ENCODE assay signal across 8 mouse cellular contexts in the genomic region with DNA sequence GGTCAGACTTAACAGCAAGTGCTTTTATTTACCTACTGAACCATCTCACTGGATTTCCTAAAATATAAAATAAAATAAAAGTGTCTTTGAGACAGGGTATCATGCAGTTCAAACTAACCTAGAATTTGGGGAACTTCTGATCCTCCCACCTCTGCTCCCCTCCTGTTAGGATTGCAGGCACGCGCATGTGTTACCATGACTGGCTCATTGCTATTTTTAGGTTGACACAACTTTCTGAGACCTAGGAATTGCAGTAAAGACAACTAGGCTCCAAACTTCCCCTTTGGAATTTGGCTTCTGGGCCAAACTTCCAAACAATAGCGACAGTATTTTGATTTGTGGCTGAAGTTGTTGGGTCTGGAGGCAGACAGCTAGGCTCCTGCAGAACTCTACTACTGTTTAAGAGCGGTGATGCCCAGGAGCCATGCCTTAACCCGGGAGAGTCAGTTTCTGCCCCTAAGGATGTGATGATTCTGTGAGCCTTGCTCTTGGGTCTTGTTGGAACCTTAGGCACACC. TPM values are rescaled to one million over a fixed set of nuclear protein-coding genes. Genes with fewer than 3 reads are reported as not detected.
DNase-seq lines count a peak whose midpoint lies in the region; ATAC-seq and TF ChIP-seq lines count a peak whose summit lies in the region.

No protein-coding gene starts in this region.

- H3K4me3 ChIP-seq in heart, embryonic 11.5 days (ENCODE audit: low read depth, low read length) = peak overlapping the region; percentile 76
- H3K4me3 ChIP-seq in ES-Bruce4 (ENCODE audit: low read depth, low read length) = peak overlapping the region; percentile 53
- H3K4me3 ChIP-seq in forebrain, postnatal 0 days (ENCODE audit: low read depth, low read length) = peak overlapping the region; percentile 95
- H3K4me3 ChIP-seq in liver, embryonic 15.5 days (replicated peaks) = peak overlapping the region; percentile 84

- TF ChIP-seq EP300 in ES-Bruce4 (IDR thresholded peaks at IDR 0.05; ENCODE audit: insufficient read depth, low read depth, low read length) = no peak

- H3K9me3 ChIP-seq in heart, embryonic 11.5 days (replicated peaks; ENCODE audit: control insufficient read depth, low read length) = no peaks in the 10 kb centered on the region
- no peaks in the 10 kb centered on the region for H3K9me3 ChIP-seq in ES-Bruce4 (replicated peaks; ENCODE audit: control insufficient read depth, insufficient read depth, low read length, poor library complexity, severe bottlenecking)
- no peaks in the 10 kb centered on the region for H3K9me3 ChIP-seq in forebrain, postnatal 0 days (ENCODE audit: low read length)
- H3K9me3 ChIP-seq in liver, embryonic 15.5 days (replicated peaks) = no peaks in the 10 kb centered on the region

- no peak for TF ChIP-seq CTCF in ES-Bruce4 (IDR thresholded peaks at IDR 0.05; ENCODE audit: low read depth, low read length)
- TF ChIP-seq CTCF in forebrain, postnatal 0 days (IDR thresholded peaks at IDR 0.05; ENCODE audit: low read depth) = no peak

- TF ChIP-seq POLR2A in ES-Bruce4 (IDR thresholded peaks at IDR 0.05; ENCODE audit: insufficient read depth, low read length) = no peak

- H3K36me3 ChIP-seq in heart, embryonic 11.5 days (ENCODE audit: control insufficient read depth, insufficient read depth, low read length) = no peaks in the 10 kb centered on the region
- no peaks in the 10 kb centered on the region for H3K36me3 ChIP-seq in ES-Bruce4 (ENCODE audit: control insufficient read depth, insufficient read depth, low read length, poor library complexity, severe bottlenecking)
- no peaks in the 10 kb centered on the region for H3K36me3 ChIP-seq in forebrain, postnatal 0 days (ENCODE audit: insufficient read depth)
- no peaks in the 10 kb centered on the region for H3K36me3 ChIP-seq in liver, embryonic 15.5 days (replicated peaks)

- 12% methylated on average over 5 of the region's 5 CpGs for WGBS in heart, embryonic 11.5 days (ENCODE audit: insufficient replicate concordance)
- WGBS in forebrain, postnatal 0 days = 20% methylated on average over 5 of the region's 5 CpGs
- 13% methylated on average over 5 of the region's 5 CpGs for WGBS in liver, embryonic 15.5 days (ENCODE audit: insufficient replicate concordance)

- H3K27me3 ChIP-seq in heart, embryonic 11.5 days (ENCODE audit: control insufficient read depth, insufficient read depth, low read length) = no peaks in the 10 kb centered on the region
- no peaks in the 10 kb centered on the region for H3K27me3 ChIP-seq in ES-Bruce4 (ENCODE audit: control insufficient read depth, insufficient read depth, low read length, poor library complexity, severe bottlenecking)
- H3K27me3 ChIP-seq in forebrain, postnatal 0 days (ENCODE audit: insufficient read depth, low read length) = no peaks in the 10 kb centered on the region
- peaks cover 3% of the 10 kb centered on the region; the same call in 1 of the 2 replicates for H3K27me3 ChIP-seq in liver, embryonic 15.5 days

- peak overlapping the region; percentile 86 for H3K9ac ChIP-seq in heart, embryonic 11.5 days (ENCODE audit: low read depth, low read length)
- peak overlapping the region; percentile 35 for H3K9ac ChIP-seq in ES-Bruce4 (ENCODE audit: low read depth, poor library complexity, severe bottlenecking)
- peak overlapping the region; percentile 91 for H3K9ac ChIP-seq in forebrain, postnatal 0 days
- H3K9ac ChIP-seq in liver, embryonic 15.5 days = peak overlapping the region; percentile 80; the same call in 1 of the 2 replicates

- 0 out of 2 replicates have a peak, but pooled peaks have one; percentile 7 for ATAC-seq in heart, embryonic 11.5 days (replicated peaks; ENCODE audit: insufficient number of reproducible peaks, low FRiP score, low TSS enrichment)
- ATAC-seq in forebrain, postnatal 0 days = 0 out of 2 replicates have a peak, but pooled peaks have one; percentile 0
- ATAC-seq in liver, embryonic 15.5 days (ENCODE audit: insufficient read depth) = no peak

- H3K4me1 ChIP-seq in heart, embryonic 11.5 days (ENCODE audit: control insufficient read depth, insufficient read depth, low read length) = peaks cover 36% of the 10 kb centered on the region
- H3K4me1 ChIP-seq in ES-Bruce4 (ENCODE audit: control insufficient read depth, insufficient read depth, low read length) = peaks cover 4% of the 10 kb centered on the region
- H3K4me1 ChIP-seq in forebrain, postnatal 0 days (ENCODE audit: insufficient read depth) = peaks cover 29% of the 10 kb centered on the region
- peaks cover 56% of the 10 kb centered on the region for H3K4me1 ChIP-seq in liver, embryonic 15.5 days (replicated peaks)

- peak overlapping the region; percentile 94 for H3K27ac ChIP-seq in heart, embryonic 11.5 days (ENCODE audit: low read depth, low read length)
- peak overlapping the region; percentile 55 for H3K27ac ChIP-seq in ES-Bruce4 (ENCODE audit: insufficient read depth, low read length)
- H3K27ac ChIP-seq in forebrain, postnatal 0 days (ENCODE audit: low read depth, low read length) = peak overlapping the region; percentile 71
- peak overlapping the region; percentile 68 for H3K27ac ChIP-seq in liver, embryonic 15.5 days (replicated peaks)

- no peak for DNase-seq in heart, postnatal 25 days (ENCODE audit: low spot score)
- no peak for DNase-seq in forebrain, postnatal 0 days
- DNase-seq in c-Kit-positive CD71-positive TER-119-positive erythroid progenitor cells, embryonic 14.5 days (ENCODE audit: low spot score) = no peak
- no peak for DNase-seq in retina, embryonic 14.5 days (ENCODE audit: low spot score)
- no peak for DNase-seq in cerebellum, postnatal 14 days

- intact Hi-C loops in heart, postnatal 25 days (cut with DNase I) = loop anchor here (2.0 kb wide), 2 partner anchors 15 to 39 kb away; no protein-coding TSS in a partner anchor

- H3K4me2 ChIP-seq in heart, embryonic 11.5 days = peak overlapping the region; percentile 93
- H3K4me2 ChIP-seq in forebrain, postnatal 0 days (ENCODE audit: low read depth) = peak overlapping the region; percentile 79
- H3K4me2 ChIP-seq in liver, embryonic 15.5 days = peak overlapping the region; percentile 100

RNA-seq across cellular contexts. Expression of a gene that starts 0.8 kb away (rescaled TPM):
- 12.0 and 15.2 TPM in 2 replicates for polyA plus RNA-seq in heart, embryonic 11.5 days (2014; fragmentation: Nextera tagmentation; extraction: Ambion mirVana)
- 10 to 100 TPM; 23.0 to 25.7 TPM for total RNA-seq in heart, postnatal 25 days (2021)
- polyA plus RNA-seq in ES-Bruce4 (2011; ENCODE audit: insufficient read depth, insufficient read length, low read depth, missing spikeins) = 22.5 and 23.0 TPM in 2 replicates
- 14.2 and 17.4 TPM in 2 replicates for total RNA-seq in forebrain, postnatal 0 days (2014; rRNA removed)
- polyA plus RNA-seq in forebrain, postnatal 0 days (2015; fragmentation: Nextera tagmentation; extraction: Ambion mirVana) = 8.4 and 13.3 TPM in 2 replicates
- polyA plus RNA-seq in liver, embryonic 15.5 days (2015; fragmentation: Nextera tagmentation; extraction: Ambion mirVana) = 3.5 and 3.7 TPM in 2 replicates

RNA-seq across cellular contexts. Expression of a gene that starts 50.2 kb away (rescaled TPM):
- 15.2 and 16.2 TPM in 2 replicates for polyA plus RNA-seq in heart, embryonic 11.5 days (2014; fragmentation: Nextera tagmentation; extraction: Ambion mirVana)
- 1 to 10 TPM; 8.6 to 9.5 TPM for total RNA-seq in heart, postnatal 25 days (2021)
- polyA plus RNA-seq in ES-Bruce4 (2011; ENCODE audit: insufficient read depth, insufficient read length, low read depth, missing spikeins) = 25.2 and 25.4 TPM in 2 replicates
- 47.9 and 56.0 TPM in 2 replicates for total RNA-seq in forebrain, postnatal 0 days (2014; rRNA removed)
- polyA plus RNA-seq in forebrain, postnatal 0 days (2015; fragmentation: Nextera tagmentation; extraction: Ambion mirVana) = 37.2 and 38.3 TPM in 2 replicates
- 5.6 and 5.9 TPM in 2 replicates for polyA plus RNA-seq in liver, embryonic 15.5 days (2015; fragmentation: Nextera tagmentation; extraction: Ambion mirVana)

Comparison
In these comparisons a context has a peak if more than half of its experiments do, and no peak if none do; other contexts are left out.
1. H3K9ac ChIP-seq: peak in every context shown above with its lines; median percentile 91 in forebrain, postnatal 0 days; 86 in heart, embryonic 11.5 days; 80 in liver, embryonic 15.5 days; 35 in ES-Bruce4.